Mouse (Mus musculus) liver, adult 2 months (tissue): Measurements from ENCODE around the gene Ntmt1.

Experiments used
- CTCF ChIP-seq: fragments of 200-500 bp; IDR thresholded peaks from 2 replicates; pipeline ENCODE4 v1.5.1; 2011; ENCODE audit warnings: low read depth, low read length, control low read depth
- POLR2A ChIP-seq: fragments of 200-500 bp; IDR thresholded peaks from 2 replicates; pipeline ENCODE4 v1.6.1; 2011; ENCODE audit warnings: low read length, control low read depth; ENCODE audit not compliant: insufficient read depth; ENCODE audit errors: extremely low read depth

- TF ChIP-seq POLR2A (no peak), CTCF (no peak)
These were observed 28.4 kb upstream of the Ntmt1 start for GRCm38 (mm10) chr2:30779241-30779640.
